Mouse (Mus musculus): ENCODE results near the gene Kctd14. TPM values are rescaled to one million over a fixed set of nuclear protein-coding genes. Genes with fewer than 3 reads are reported as not detected.
A peak's percentile ranks its signal among the peaks of the same experiment; 100 is the strongest.

Gene Kctd14
- polyA plus RNA-seq, 1 experiment from 2014 or later: 1.5 TPM

- Histone ChIP-seq H3K36me3 (replicated peaks; ENCODE audit: control insufficient read depth, insufficient read depth) (no peaks in the 10 kb centered on the region), H3K4me3 (replicated peaks; ENCODE audit: low read length) (no peak overlapping the region), H3K9me3 (ENCODE audit: control insufficient read depth, low read length) (no peaks in the 10 kb centered on the region), H3K4me1 (replicated peaks; ENCODE audit: control insufficient read depth, insufficient read depth, low read length) (0 out of 2 replicates have a peak, but pooled peaks cover 5% of the 10 kb centered on the region), H3K4me2 (replicated peaks) (no peak overlapping the region), H3K27ac (no peak overlapping the region), H3K9ac (no peak overlapping the region), H3K27me3 (ENCODE audit: control insufficient read depth, insufficient read depth, low read length) (no peaks in the 10 kb centered on the region)
- DNase-seq (ENCODE audit: low spot score) (no peak), ATAC-seq (ENCODE audit: low FRiP score) (no peak)
- WGBS: 54% methylated on average over 5 of the region's 5 CpGs
Measured at GRCm38 (mm10) chr7:97418717-97419116, 32.4 kb upstream of the Kctd14 start.

- Histone ChIP-seq H3K4me3 (replicated peaks; ENCODE audit: low read length) (no peak overlapping the region), H3K27me3 (ENCODE audit: control insufficient read depth, insufficient read depth, low read length) (no peaks in the 10 kb centered on the region), H3K4me1 (replicated peaks; ENCODE audit: control insufficient read depth, insufficient read depth, low read length) (0 out of 2 replicates have a peak, but pooled peaks cover 5% of the 10 kb centered on the region), H3K9me3 (ENCODE audit: control insufficient read depth, low read length) (no peaks in the 10 kb centered on the region), H3K27ac (no peak overlapping the region), H3K9ac (no peak overlapping the region), H3K36me3 (replicated peaks; ENCODE audit: control insufficient read depth, insufficient read depth) (no peaks in the 10 kb centered on the region), H3K4me2 (replicated peaks) (no peak overlapping the region)
- 77% methylated on average over 5 of the region's 5 CpGs for WGBS
- ATAC-seq (ENCODE audit: low FRiP score) (no peak), DNase-seq (ENCODE audit: low spot score) (no peak)
Measured at GRCm38 (mm10) chr7:97419163-97419562, 32.0 kb upstream of the Kctd14 start.

GRCm38 (mm10) chr7:97420406-97420805 is 30.7 kb upstream of the Kctd14 start:
- 0 out of 2 replicates have a peak, but pooled peaks cover 5% of the 10 kb centered on the region for H3K4me1 ChIP-seq (replicated peaks; ENCODE audit: control insufficient read depth, insufficient read depth, low read length)
- ATAC-seq (ENCODE audit: low FRiP score) (no peak), DNase-seq (ENCODE audit: low spot score) (no peak)
- no peak overlapping the region for H3K27ac ChIP-seq
- no peaks in the 10 kb centered on the region for H3K9me3 ChIP-seq (ENCODE audit: control insufficient read depth, low read length)
- H3K27me3 ChIP-seq (ENCODE audit: control insufficient read depth, insufficient read depth, low read length): no peaks in the 10 kb centered on the region
- H3K4me3 ChIP-seq (replicated peaks; ENCODE audit: low read length): no peak overlapping the region
- 72% methylated on average over 1 of the region's 1 CpGs for WGBS
- no peak overlapping the region for H3K4me2 ChIP-seq (replicated peaks)
- no peaks in the 10 kb centered on the region for H3K36me3 ChIP-seq (replicated peaks; ENCODE audit: control insufficient read depth, insufficient read depth)
- no peak overlapping the region for H3K9ac ChIP-seq

GRCm38 (mm10) chr7:97420958-97421651 is 30.0 kb upstream of the Kctd14 start:
- no peak for ATAC-seq (ENCODE audit: low FRiP score)
- H3K27ac ChIP-seq: no peak overlapping the region
- H3K9ac ChIP-seq: no peak overlapping the region
- 0 out of 2 replicates have a peak, but pooled peaks cover 5% of the 10 kb centered on the region for H3K4me1 ChIP-seq (replicated peaks; ENCODE audit: control insufficient read depth, insufficient read depth, low read length)
- H3K9me3 ChIP-seq (ENCODE audit: control insufficient read depth, low read length): no peaks in the 10 kb centered on the region
- no peak for DNase-seq (ENCODE audit: low spot score)
- H3K4me3 ChIP-seq (replicated peaks; ENCODE audit: low read length): no peak overlapping the region
- H3K27me3 ChIP-seq (ENCODE audit: control insufficient read depth, insufficient read depth, low read length): no peaks in the 10 kb centered on the region
- H3K4me2 ChIP-seq (replicated peaks): no peak overlapping the region
- 74% methylated on average over 8 of the region's 8 CpGs for WGBS
- H3K36me3 ChIP-seq (replicated peaks; ENCODE audit: control insufficient read depth, insufficient read depth): no peaks in the 10 kb centered on the region

- Histone ChIP-seq H3K36me3 (replicated peaks; ENCODE audit: control insufficient read depth, insufficient read depth) (no peaks in the 10 kb centered on the region), H3K9me3 (ENCODE audit: control insufficient read depth, low read length) (no peaks in the 10 kb centered on the region), H3K4me1 (replicated peaks; ENCODE audit: control insufficient read depth, insufficient read depth, low read length) (0 out of 2 replicates have a peak, but pooled peaks cover 5% of the 10 kb centered on the region), H3K27me3 (ENCODE audit: control insufficient read depth, insufficient read depth, low read length) (no peaks in the 10 kb centered on the region), H3K9ac (no peak overlapping the region), H3K27ac (no peak overlapping the region), H3K4me2 (replicated peaks) (no peak overlapping the region), H3K4me3 (replicated peaks; ENCODE audit: low read length) (no peak overlapping the region)
- DNase-seq (ENCODE audit: low spot score) (no peak), ATAC-seq (ENCODE audit: low FRiP score) (no peak)
- 57% methylated on average over 5 of the region's 5 CpGs for WGBS
Measured at GRCm38 (mm10) chr7:97423754-97424153, 27.4 kb upstream of the Kctd14 start.

- Histone ChIP-seq H3K27ac (no peak overlapping the region), H3K4me3 (replicated peaks; ENCODE audit: low read length) (no peak overlapping the region), H3K27me3 (ENCODE audit: control insufficient read depth, insufficient read depth, low read length) (no peaks in the 10 kb centered on the region), H3K4me1 (replicated peaks; ENCODE audit: control insufficient read depth, insufficient read depth, low read length) (0 out of 2 replicates have a peak, but pooled peaks cover 8% of the 10 kb centered on the region), H3K4me2 (replicated peaks) (no peak overlapping the region), H3K9me3 (ENCODE audit: control insufficient read depth, low read length) (no peaks in the 10 kb centered on the region), H3K9ac (no peak overlapping the region), H3K36me3 (replicated peaks; ENCODE audit: control insufficient read depth, insufficient read depth) (no peaks in the 10 kb centered on the region)
- 8% methylated on average over 12 of the region's 12 CpGs for WGBS
- DNase-seq (ENCODE audit: low spot score) (peak; percentile 93), ATAC-seq (ENCODE audit: low FRiP score) (peak; percentile 78)
Measured at GRCm38 (mm10) chr7:97424621-97425245, 26.4 kb upstream of the Kctd14 start.

GRCm38 (mm10) chr7:97426566-97426965 is 24.6 kb upstream of the Kctd14 start:
- Histone ChIP-seq H3K4me1 (replicated peaks; ENCODE audit: control insufficient read depth, insufficient read depth, low read length) (0 out of 2 replicates have a peak, but pooled peaks cover 7% of the 10 kb centered on the region), H3K9ac (no peak overlapping the region), H3K36me3 (replicated peaks; ENCODE audit: control insufficient read depth, insufficient read depth) (no peaks in the 10 kb centered on the region), H3K4me3 (replicated peaks; ENCODE audit: low read length) (no peak overlapping the region), H3K27ac (no peak overlapping the region), H3K27me3 (ENCODE audit: control insufficient read depth, insufficient read depth, low read length) (no peaks in the 10 kb centered on the region), H3K9me3 (ENCODE audit: control insufficient read depth, low read length) (no peaks in the 10 kb centered on the region), H3K4me2 (replicated peaks) (no peak overlapping the region)
- 67% methylated on average over 6 of the region's 6 CpGs for WGBS
- ATAC-seq (ENCODE audit: low FRiP score) (no peak), DNase-seq (ENCODE audit: low spot score) (no peak)

GRCm38 (mm10) chr7:97427296-97427695 is 23.8 kb upstream of the Kctd14 start:
- H3K27me3 ChIP-seq (ENCODE audit: control insufficient read depth, insufficient read depth, low read length): no peaks in the 10 kb centered on the region
- H3K4me3 ChIP-seq (replicated peaks; ENCODE audit: low read length): no peak overlapping the region
- no peak overlapping the region for H3K27ac ChIP-seq
- 0 out of 2 replicates have a peak, but pooled peaks cover 7% of the 10 kb centered on the region for H3K4me1 ChIP-seq (replicated peaks; ENCODE audit: control insufficient read depth, insufficient read depth, low read length)
- no peak overlapping the region for H3K9ac ChIP-seq
- ATAC-seq (ENCODE audit: low FRiP score) (no peak), DNase-seq (ENCODE audit: low spot score) (no peak)
- H3K36me3 ChIP-seq (replicated peaks; ENCODE audit: control insufficient read depth, insufficient read depth): no peaks in the 10 kb centered on the region
- no peaks in the 10 kb centered on the region for H3K9me3 ChIP-seq (ENCODE audit: control insufficient read depth, low read length)
- H3K4me2 ChIP-seq (replicated peaks): no peak overlapping the region
- WGBS: 81% methylated on average over 6 of the region's 6 CpGs

GRCm38 (mm10) chr7:97427778-97428420 is 23.2 kb upstream of the Kctd14 start:
- Histone ChIP-seq H3K4me2 (replicated peaks) (no peak overlapping the region), H3K4me1 (replicated peaks; ENCODE audit: control insufficient read depth, insufficient read depth, low read length) (0 out of 2 replicates have a peak, but pooled peaks cover 7% of the 10 kb centered on the region), H3K27ac (0 out of 2 replicates have a peak overlapping the region, but pooled peaks have one; percentile 32), H3K9ac (no peak overlapping the region), H3K4me3 (replicated peaks; ENCODE audit: low read length) (no peak overlapping the region), H3K9me3 (ENCODE audit: control insufficient read depth, low read length) (no peaks in the 10 kb centered on the region), H3K36me3 (replicated peaks; ENCODE audit: control insufficient read depth, insufficient read depth) (no peaks in the 10 kb centered on the region), H3K27me3 (ENCODE audit: control insufficient read depth, insufficient read depth, low read length) (no peaks in the 10 kb centered on the region)
- WGBS: 65% methylated on average over 5 of the region's 5 CpGs
- DNase-seq (ENCODE audit: low spot score) (no peak), ATAC-seq (ENCODE audit: low FRiP score) (no peak)

All from hindbrain, embryonic 14.5 days (tissue).